8 mouse cellular contexts compared by ENCODE assay signal in the genomic region with DNA sequence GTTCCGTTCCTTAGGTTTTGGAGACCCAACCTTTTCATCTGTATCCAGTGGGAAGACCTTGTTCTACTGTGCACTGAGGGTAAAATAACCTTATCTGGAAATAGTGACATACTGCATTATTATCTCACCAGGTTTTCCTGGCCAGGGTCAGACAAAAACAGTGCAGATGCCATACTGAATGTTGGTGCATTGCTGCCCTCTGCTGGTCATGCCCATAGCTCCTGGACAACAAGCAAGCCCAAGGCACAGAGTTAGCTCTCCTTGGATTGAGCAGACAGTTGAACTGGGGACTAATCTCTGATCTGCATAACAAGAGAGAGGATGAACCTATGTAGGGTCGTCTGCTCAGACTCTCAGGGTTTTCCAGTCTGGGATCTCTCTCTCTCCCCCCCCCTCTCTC. TPM values are rescaled to one million over a fixed set of nuclear protein-coding genes. Genes with fewer than 3 reads are reported as not detected.
DNase-seq lines count a peak whose midpoint lies in the region; ATAC-seq and TF ChIP-seq lines count a peak whose summit lies in the region.

No protein-coding gene starts in this region.

- H3K9me3 ChIP-seq in embryonic facial prominence, embryonic 10.5 days: no peaks in the 10 kb centered on the region
- H3K9me3 ChIP-seq in limb, embryonic 11.5 days (ENCODE audit: control insufficient read depth, low read length): no peaks in the 10 kb centered on the region
- no peaks in the 10 kb centered on the region for H3K9me3 ChIP-seq in midbrain, embryonic 16.5 days (replicated peaks; ENCODE audit: control insufficient read depth, low read length, poor library complexity, severe bottlenecking)

- no peaks in the 10 kb centered on the region for H3K27me3 ChIP-seq in embryonic facial prominence, embryonic 10.5 days (replicated peaks; ENCODE audit: low read depth, poor library complexity, severe bottlenecking)
- H3K27me3 ChIP-seq in heart, adult 2 months (ENCODE audit: control insufficient read depth, insufficient read depth, low read length): no peaks in the 10 kb centered on the region; the same call in 1 of the 2 replicates
- no peaks in the 10 kb centered on the region for H3K27me3 ChIP-seq in kidney, adult 2 months (replicated peaks; ENCODE audit: control insufficient read depth, insufficient read depth, low read length)
- no peaks in the 10 kb centered on the region for H3K27me3 ChIP-seq in limb, embryonic 11.5 days (ENCODE audit: control insufficient read depth, insufficient read depth, low read length)
- no peaks in the 10 kb centered on the region for H3K27me3 ChIP-seq in midbrain, embryonic 16.5 days (ENCODE audit: control insufficient read depth, insufficient read depth, low read depth, low read length)

- H3K4me3 ChIP-seq in embryonic facial prominence, embryonic 10.5 days: no peak overlapping the region
- H3K4me3 ChIP-seq in heart, adult 2 months: no peak overlapping the region
- H3K4me3 ChIP-seq in kidney, adult 2 months (ENCODE audit: insufficient read depth, low read depth, low read length): no peak overlapping the region
- no peak overlapping the region for H3K4me3 ChIP-seq in limb, embryonic 11.5 days (ENCODE audit: low read depth, low read length)
- H3K4me3 ChIP-seq in midbrain, embryonic 16.5 days (ENCODE audit: low read depth, low read length): no peak overlapping the region

- 39% methylated on average over 2 of the region's 2 CpGs for WGBS in embryonic facial prominence, embryonic 10.5 days
- WGBS in heart, adult 2 months: 14% methylated on average over 2 of the region's 2 CpGs
- 46% methylated on average over 2 of the region's 2 CpGs for WGBS in kidney, adult 2 months
- whole genome bisulfite sequencing in limb, embryonic 11.5 days: 43% methylated on average over 2 of the region's 2 CpGs
- WGBS in midbrain, embryonic 16.5 days: 37% methylated on average over 2 of the region's 2 CpGs

- TF ChIP-seq EP300 in heart, adult 2 months (IDR thresholded peaks at IDR 0.05; ENCODE audit: insufficient read depth, low read depth, low read length): peak; percentile 99

- H3K9ac ChIP-seq in heart, adult 2 months (ENCODE audit: low read depth, low read length): no peak overlapping the region
- no peak overlapping the region for H3K9ac ChIP-seq in limb, embryonic 11.5 days (ENCODE audit: low read length)
- no peak overlapping the region for H3K9ac ChIP-seq in midbrain, embryonic 16.5 days (ENCODE audit: low read depth, low read length)

- H3K79me2 ChIP-seq in heart, adult 2 months (replicated peaks; ENCODE audit: control insufficient read depth, insufficient read depth, low read length): no peaks in the 10 kb centered on the region

- peak; percentile 86 for TF ChIP-seq CTCF in heart, adult 2 months (IDR thresholded peaks at IDR 0.05)
- TF ChIP-seq CTCF in kidney, adult 2 months (conservative IDR thresholded peaks at IDR 0.05; ENCODE audit: insufficient read depth, insufficient read length, low read depth, low read length): peak; percentile 99

- peak overlapping the region; percentile 12; the same call in 1 of the 2 replicates for H3K27ac ChIP-seq in embryonic facial prominence, embryonic 10.5 days (replicated peaks)
- peak overlapping the region; percentile 75 for H3K27ac ChIP-seq in heart, adult 2 months
- no peak overlapping the region for H3K27ac ChIP-seq in kidney, adult 2 months (ENCODE audit: insufficient read depth, low read depth, low read length)
- H3K27ac ChIP-seq in limb, embryonic 11.5 days (replicated peaks; ENCODE audit: low read depth, low read length): no peak overlapping the region
- no peak overlapping the region for H3K27ac ChIP-seq in midbrain, embryonic 16.5 days (ENCODE audit: low read length)

- no peak for ATAC-seq in limb, embryonic 11.5 days (ENCODE audit: insufficient number of reproducible peaks, low FRiP score, low TSS enrichment, low read depth)
- ATAC-seq in midbrain, embryonic 16.5 days: peak; percentile 76

- TF ChIP-seq POLR2A in heart, adult 2 months (IDR thresholded peaks at IDR 0.05; ENCODE audit: insufficient read depth, low read depth, low read length): no peak
- TF ChIP-seq POLR2A in kidney, adult 2 months (IDR thresholded peaks at IDR 0.05; ENCODE audit: low read depth, low read length): no peak

- H3K4me1 ChIP-seq in embryonic facial prominence, embryonic 10.5 days: peaks cover 15% of the 10 kb centered on the region
- peaks cover 5% of the 10 kb centered on the region for H3K4me1 ChIP-seq in heart, adult 2 months (ENCODE audit: control insufficient read depth, insufficient read depth, low read length)
- H3K4me1 ChIP-seq in kidney, adult 2 months (ENCODE audit: control insufficient read depth, insufficient read depth, low read length): no peaks in the 10 kb centered on the region
- H3K4me1 ChIP-seq in limb, embryonic 11.5 days (ENCODE audit: control insufficient read depth, insufficient read depth, low read length): 0 out of 2 replicates have a peak, but pooled peaks cover 4% of the 10 kb centered on the region
- no peaks in the 10 kb centered on the region for H3K4me1 ChIP-seq in midbrain, embryonic 16.5 days (ENCODE audit: control insufficient read depth, insufficient read depth, low read length)

- intact Hi-C loops in heart, adult 2 months (cut with DNase I): loop anchor here (2.0 to 5.0 kb wide), 3 partner anchors 80 to 226 kb away; no protein-coding TSS in a partner anchor

- H3K4me2 ChIP-seq in limb, embryonic 11.5 days (ENCODE audit: low read depth, severe bottlenecking): no peak overlapping the region
- H3K4me2 ChIP-seq in midbrain, embryonic 16.5 days (ENCODE audit: low read length): no peak overlapping the region

- H3K36me3 ChIP-seq in embryonic facial prominence, embryonic 10.5 days (replicated peaks): no peaks in the 10 kb centered on the region
- no peaks in the 10 kb centered on the region for H3K36me3 ChIP-seq in heart, adult 2 months (ENCODE audit: control insufficient read depth, insufficient read depth, low read length)
- H3K36me3 ChIP-seq in kidney, adult 2 months (ENCODE audit: control insufficient read depth, insufficient read depth, low read length): no peaks in the 10 kb centered on the region
- H3K36me3 ChIP-seq in limb, embryonic 11.5 days (ENCODE audit: control insufficient read depth, insufficient read depth, low read length): no peaks in the 10 kb centered on the region
- H3K36me3 ChIP-seq in midbrain, embryonic 16.5 days (ENCODE audit: control insufficient read depth, insufficient read depth, low read length): no peaks in the 10 kb centered on the region

- peak; percentile 96 for DNase-seq in 3T3-L1 (ENCODE audit: low read depth, low spot score)
- peak; percentile 93 for DNase-seq in adrenal gland, postnatal 14 days
- peak; percentile 87 for DNase-seq in embryonic facial prominence, embryonic 10.5 days (ENCODE audit: low spot score)
- peak; percentile 86 to 90 for DNase-seq in heart, adult 2 months
- DNase-seq in kidney, adult 2 months: peak; percentile 89
- DNase-seq in limb, embryonic 11.5 days (ENCODE audit: low spot score): peak; percentile 95
- peak; percentile 67 to 88 for DNase-seq in spleen, postnatal 10 days (ENCODE audit: low spot score in 2 of 2)

RNA-seq across cellular contexts. Expression of gene Ift81, which starts 12.9 kb away (rescaled TPM):
- 11.7 and 18.0 TPM in 2 replicates for total RNA-seq in adrenal gland, postnatal 14 days (2021)
- 40.3 and 50.2 TPM in 2 replicates for polyA plus RNA-seq in embryonic facial prominence, embryonic 10.5 days (2016; fragmentation: Nextera tagmentation; extraction: Ambion mirVana)
- total RNA-seq in heart, adult 2 months (2021): 10 to 100 TPM; 78.1 to 97.0 TPM
- 11.4 and 25.3 TPM in 2 replicates for polyA plus RNA-seq in heart, adult 2 months (2012; rRNA removed)
- polyA plus RNA-seq in kidney, adult 2 months (2012; rRNA removed): 2.0 and 3.4 TPM in 2 replicates
- 39.6 and 41.6 TPM in 2 replicates for polyA plus RNA-seq in limb, embryonic 11.5 days (2014; fragmentation: Nextera tagmentation; extraction: Ambion mirVana)
- polyA plus RNA-seq in midbrain, embryonic 16.5 days (2015; fragmentation: Nextera tagmentation; extraction: Ambion mirVana): 71.6 and 86.7 TPM in 2 replicates

RNA-seq across cellular contexts. Expression of gene P2rx7, which starts 16.5 kb away (rescaled TPM):
- total RNA-seq in adrenal gland, postnatal 14 days (2021): 3.6 and 4.1 TPM in 2 replicates
- polyA plus RNA-seq in embryonic facial prominence, embryonic 10.5 days (2016; fragmentation: Nextera tagmentation; extraction: Ambion mirVana): 0.30 and 0.35 TPM in 2 replicates
- 1 to 10 TPM; 2.8 to 3.1 TPM for total RNA-seq in heart, adult 2 months (2021)
- polyA plus RNA-seq in heart, adult 2 months (2012; rRNA removed): 7.2 and 7.4 TPM in 2 replicates
- 5.1 and 5.3 TPM in 2 replicates for polyA plus RNA-seq in kidney, adult 2 months (2012; rRNA removed)
- 0.32 and 0.45 TPM in 2 replicates for polyA plus RNA-seq in limb, embryonic 11.5 days (2014; fragmentation: Nextera tagmentation; extraction: Ambion mirVana)
- polyA plus RNA-seq in midbrain, embryonic 16.5 days (2015; fragmentation: Nextera tagmentation; extraction: Ambion mirVana): 1.8 and 2.5 TPM in 2 replicates

Comparison
In these comparisons a context has a peak if more than half of its experiments do, and no peak if none do; other contexts are left out.
1. H3K27ac ChIP-seq: peak in embryonic facial prominence, embryonic 10.5 days (single experiment) and heart, adult 2 months (single experiment); none in kidney, adult 2 months (single experiment), limb, embryonic 11.5 days (single experiment) and midbrain, embryonic 16.5 days (single experiment).
2. Peak in every context shown above with its lines, with median percentiles within 50 percentile points of each other: DNase-seq.